Mouse (Mus musculus): ENCODE data around the gene Npas3.
A peak's percentile ranks its signal among the peaks of the same experiment; 100 is the strongest.

Gene Npas3

DNA sequence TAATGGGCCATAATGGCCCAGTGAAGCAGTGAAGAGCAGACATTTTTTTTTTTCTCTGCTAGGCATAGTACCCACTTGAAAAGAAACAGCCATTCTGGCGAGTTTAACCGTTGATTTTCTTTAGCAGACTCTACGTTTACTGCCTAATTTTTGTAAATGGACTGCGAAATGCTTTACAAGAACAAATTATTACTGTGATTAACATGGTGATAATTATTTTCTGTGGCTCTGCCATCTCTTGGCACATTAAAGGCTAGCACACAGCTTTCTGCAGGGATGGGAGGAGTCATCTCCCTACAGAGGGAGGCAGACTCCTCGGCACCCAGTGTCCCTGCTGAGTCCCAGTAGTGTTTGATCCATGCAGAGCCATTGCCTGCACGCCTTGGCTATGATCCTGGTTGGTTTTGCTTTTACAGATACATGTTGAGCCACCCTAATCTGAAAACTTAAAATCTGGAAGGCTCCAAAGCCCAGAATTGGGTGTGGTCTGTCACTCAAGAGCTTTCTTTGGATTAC is 341.0 kb downstream of the Npas3 start:
- no peak for DNase-seq

- DNase-seq, result no peak
Measured at GRCm38 (mm10) chr12:53605661-53606060, 357.2 kb downstream of the Npas3 start.

DNA sequence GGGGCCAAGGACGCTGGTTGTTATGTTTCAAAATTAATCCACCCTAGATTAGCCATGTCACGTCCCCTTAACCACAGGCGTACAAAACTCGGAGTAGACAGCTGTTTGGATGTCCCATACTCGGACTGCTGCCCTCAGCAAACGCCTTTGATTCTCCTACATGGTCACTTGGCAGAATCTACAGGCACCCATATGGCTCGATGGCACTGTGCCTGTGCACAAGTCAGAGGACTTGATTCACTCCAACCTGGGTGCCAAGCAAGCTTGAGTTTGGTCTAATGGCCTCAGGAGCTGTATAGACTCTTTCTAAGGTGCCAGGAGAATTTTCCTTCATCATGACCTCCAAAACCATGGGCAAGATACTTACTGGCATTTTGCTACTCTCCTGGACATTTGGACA is 363.6 kb downstream of the Npas3 start:
- no peak for DNase-seq

DNA sequence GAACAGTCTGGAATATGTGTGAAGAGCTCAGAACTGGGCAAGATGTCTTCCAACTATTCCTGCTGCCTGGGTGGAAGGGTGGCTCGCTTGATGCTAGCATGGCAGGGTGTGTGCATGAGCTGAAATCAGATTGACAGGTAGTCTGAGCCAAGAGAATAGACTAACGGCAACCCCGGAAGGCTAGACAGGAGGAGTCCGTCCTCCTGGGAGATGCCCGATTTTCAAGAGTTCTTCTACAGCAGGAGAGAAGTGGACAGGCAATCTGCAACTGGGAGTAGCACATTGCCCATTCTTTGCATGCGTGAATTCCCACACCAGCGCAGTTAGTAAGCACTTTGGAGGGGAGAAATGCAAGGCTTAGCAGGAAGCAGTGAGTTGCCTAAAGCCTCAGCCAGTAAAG is 372.8 kb downstream of the Npas3 start:
- DNase-seq, result no peak

- no peak for DNase-seq
Measured at GRCm38 (mm10) chr12:53623793-53624192, 375.3 kb downstream of the Npas3 start.

DNA sequence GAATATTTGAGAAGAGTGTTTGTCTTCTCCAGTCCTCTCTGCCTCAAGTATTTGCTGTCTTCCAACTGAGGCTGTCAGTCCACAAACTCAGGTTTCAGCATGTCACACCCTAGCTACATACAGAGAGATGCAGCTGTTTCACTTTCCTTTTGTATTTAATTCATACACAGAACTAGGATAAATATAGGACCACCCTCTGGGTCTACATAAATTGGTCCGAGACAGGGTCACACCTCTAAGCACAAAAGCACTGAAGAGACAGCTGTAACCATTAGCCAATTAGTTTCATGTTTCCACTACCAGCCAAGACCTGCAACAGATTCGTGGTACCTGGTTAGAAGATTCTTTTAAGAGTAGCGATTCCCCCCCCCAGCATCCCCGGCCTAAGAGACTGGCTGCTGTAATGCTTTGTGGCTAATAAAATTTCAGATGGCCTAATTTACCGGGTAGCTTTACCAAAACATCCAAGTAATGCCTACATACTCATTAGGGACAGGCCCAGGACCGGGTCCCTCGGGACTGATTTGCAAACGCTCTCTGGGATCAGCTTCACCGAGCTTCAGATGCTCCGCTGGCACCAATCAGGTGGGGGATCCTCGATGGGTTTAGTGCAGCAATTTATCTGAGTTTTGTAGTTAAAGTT is 376.0 kb downstream of the Npas3 start:
- DNase-seq, result no peak

GRCm38 (mm10) chr12:53629483-53630120 is 381.1 kb downstream of the Npas3 start:
- no peak for DNase-seq

- no peak for DNase-seq
Measured at GRCm38 (mm10) chr12:53630607-53631006, 382.1 kb downstream of the Npas3 start.

GRCm38 (mm10) chr12:53631315-53632106 is 383.0 kb downstream of the Npas3 start:
- no peak for DNase-seq

GRCm38 (mm10) chr12:53638571-53638970 is 390.1 kb downstream of the Npas3 start:
- DNase-seq, result no peak

GRCm38 (mm10) chr12:53647282-53647681 is 398.8 kb downstream of the Npas3 start:
- DNase-seq, result no peak

- no peak for DNase-seq
Measured at GRCm38 (mm10) chr12:53656301-53656700, 407.8 kb downstream of the Npas3 start.

- DNase-seq, result no peak
Measured at GRCm38 (mm10) chr12:53664084-53664483, 415.6 kb downstream of the Npas3 start.

- no peak for DNase-seq
Measured at GRCm38 (mm10) chr12:53671846-53672245, 423.4 kb downstream of the Npas3 start.

DNA sequence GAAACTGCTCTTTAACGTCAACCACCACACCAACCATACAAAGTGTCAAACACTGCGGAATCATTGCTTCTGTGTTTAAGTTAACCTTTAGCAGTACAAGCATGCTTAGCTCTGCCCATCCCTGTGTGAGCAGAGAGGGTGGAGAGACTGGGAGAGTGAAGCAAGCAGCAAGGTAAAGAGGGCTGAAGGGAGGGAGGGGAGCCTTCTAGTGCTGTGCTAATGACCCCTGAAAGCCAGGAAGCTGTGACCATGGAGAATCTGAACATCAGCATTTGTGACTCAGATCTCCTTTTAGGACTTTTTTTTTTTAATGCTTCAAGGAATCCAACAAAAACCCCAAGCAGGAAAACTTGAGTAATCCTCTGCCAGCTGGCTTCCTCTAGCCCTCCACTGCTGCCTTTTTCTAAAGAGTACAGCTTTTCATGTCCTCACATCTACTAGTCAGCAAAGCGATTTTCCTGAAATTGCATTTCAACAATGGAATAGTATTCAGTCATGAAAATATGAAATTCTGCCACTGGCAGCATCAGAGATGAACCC is 428.7 kb downstream of the Npas3 start:
- no peak for DNase-seq

DNA sequence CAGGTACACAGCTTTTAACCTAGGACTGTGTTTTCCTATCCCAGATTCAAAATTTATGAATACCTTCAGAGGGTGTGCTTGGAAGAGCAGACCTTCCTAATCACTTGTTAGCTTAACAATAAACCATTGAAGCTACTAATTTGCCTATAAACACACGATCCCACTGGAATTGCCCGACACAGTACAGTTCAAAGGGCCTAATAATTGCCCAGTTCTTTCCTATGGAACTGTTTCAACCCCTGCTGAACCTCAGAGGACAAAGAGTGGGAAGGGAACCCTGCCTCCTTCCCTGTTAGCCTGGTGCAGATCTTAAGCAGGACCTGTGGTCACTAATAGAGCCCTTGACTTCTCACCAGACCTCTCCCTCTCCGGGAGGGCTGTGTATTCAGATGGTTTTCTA is 429.7 kb downstream of the Npas3 start:
- DNase-seq, result no peak

DNA sequence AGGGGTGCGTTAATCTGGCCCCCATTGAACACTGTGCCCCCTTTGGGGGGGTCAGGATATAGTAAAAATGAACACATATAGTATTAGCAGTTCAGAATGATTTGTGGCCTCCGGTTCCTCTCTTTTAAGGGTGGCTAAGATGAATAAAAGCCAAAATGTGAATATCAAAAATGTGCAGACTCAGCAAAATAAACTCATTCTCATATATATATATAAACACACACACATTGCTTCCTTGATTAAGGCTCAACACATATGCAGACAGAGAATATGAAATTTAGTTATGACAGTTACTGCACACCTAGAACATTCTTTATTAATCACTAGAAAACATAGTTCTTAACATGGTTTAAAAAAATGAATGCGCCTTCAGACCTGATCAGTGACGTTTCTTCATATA is 430.7 kb downstream of the Npas3 start:
- no peak for DNase-seq

DNA sequence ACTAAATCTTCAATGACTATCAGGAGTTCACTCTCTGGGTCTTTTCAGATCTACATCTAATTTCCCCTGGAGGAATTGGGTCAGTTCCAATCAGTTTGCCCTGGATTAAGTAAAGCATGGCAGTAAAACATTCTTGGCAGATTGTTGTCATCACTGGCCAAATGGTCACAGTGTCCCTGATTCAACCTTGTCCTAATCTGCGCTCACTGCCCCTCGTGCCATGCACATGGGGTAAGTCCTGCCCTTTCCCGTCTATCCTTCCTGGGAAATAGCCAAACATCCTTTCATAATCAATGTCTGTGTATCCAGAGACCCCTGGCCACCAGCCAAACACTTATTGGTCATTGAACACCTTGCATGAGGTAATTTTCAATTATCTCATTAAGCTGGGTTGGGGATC is 432.0 kb downstream of the Npas3 start:
- DNase-seq, result peak in 1 of 2 experiments; percentile 5

DNA sequence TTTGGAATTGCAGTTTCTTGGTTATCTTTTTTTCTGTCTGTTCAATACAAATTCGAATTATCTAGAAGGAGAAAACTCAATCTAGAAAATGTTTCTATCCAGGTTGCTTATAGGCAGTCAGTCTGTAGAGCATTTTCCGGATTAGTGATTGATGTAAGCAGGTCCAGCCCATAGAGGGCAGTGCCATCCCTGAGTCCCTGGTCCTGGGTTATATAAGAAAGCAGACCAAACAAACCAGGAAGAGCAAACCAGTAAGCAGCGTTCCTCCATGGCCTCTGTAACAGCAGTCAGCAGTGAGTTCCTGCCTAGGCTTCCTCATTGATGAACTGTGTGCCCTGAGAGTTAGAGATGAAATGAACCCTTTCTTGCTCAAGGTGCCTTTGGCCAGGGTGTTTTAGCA is 433.6 kb downstream of the Npas3 start:
- peak; percentile 2 to 18 for DNase-seq

- DNase-seq, result no peak
Measured at GRCm38 (mm10) chr12:53692471-53692870, 444.0 kb downstream of the Npas3 start.

DNA sequence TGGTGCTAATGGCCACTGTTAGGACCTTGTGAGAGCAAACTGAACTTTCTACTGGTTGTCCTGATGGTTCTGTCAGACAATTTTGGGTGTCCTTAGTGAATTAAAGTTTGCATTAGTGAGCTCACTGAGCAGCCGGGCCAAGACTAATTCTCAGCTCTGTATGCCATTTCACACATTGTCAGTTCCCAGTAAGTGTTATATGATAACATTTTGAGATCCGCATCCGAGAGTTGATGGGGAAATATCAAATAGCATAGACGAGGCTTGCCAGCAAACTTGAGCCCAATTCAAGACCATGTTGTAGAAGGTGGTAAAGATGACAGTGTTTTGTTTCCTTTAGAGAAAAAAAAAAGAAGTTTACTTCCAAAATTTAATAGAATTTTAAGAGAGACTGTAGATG is 445.9 kb downstream of the Npas3 start:
- DNase-seq, result no peak

- DNase-seq, result no peak
Measured at GRCm38 (mm10) chr12:53695324-53695723, 446.8 kb downstream of the Npas3 start.

GRCm38 (mm10) chr12:53697645-53698044 is 449.2 kb downstream of the Npas3 start:
- no peak for DNase-seq

All from kidney, postnatal 36 days (tissue).